Mouse (Mus musculus): ENCODE measurements around the gene Sf3a1. TPM values are rescaled to one million over a fixed set of nuclear protein-coding genes. Genes with fewer than 3 reads are reported as not detected.
"Not testable (repeated sequence)": the region's sequence is repeated elsewhere in the genome, so short reads cannot be mapped to it uniquely, and the experiment has no call there.

Gene Sf3a1
- total RNA-seq, 2 experiments from 2014 or later, result 43.6 to 60.1 TPM

- not testable (repeated sequence) for DNase-seq
Measured at GRCm38 (mm10) chr11:4185480-4185879, 25.3 kb downstream of the Sf3a1 start.

- peak; percentile 99 to 100 for DNase-seq
Measured at GRCm38 (mm10) chr11:4186486-4187317, 26.6 kb downstream of the Sf3a1 start, which contains the start of gene Tbc1d10a. Gene Tbc1d10a, plus strand, starts transcription at chr11:4186789.

- DNase-seq, result no peak
Measured at GRCm38 (mm10) chr11:4187318-4187700, 27.2 kb downstream of the Sf3a1 start.

GRCm38 (mm10) chr11:4189182-4189581 lies 29.0 kb downstream of the Sf3a1 start:
- no peak for DNase-seq

GRCm38 (mm10) chr11:4190677-4191076 lies 30.5 kb downstream of the Sf3a1 start:
- DNase-seq, result peak in 1 of 2 experiments; percentile 34

- no peak for DNase-seq
Measured at GRCm38 (mm10) chr11:4192757-4193156, 32.6 kb downstream of the Sf3a1 start.

- no peak for DNase-seq
Measured at GRCm38 (mm10) chr11:4193420-4193819, 33.3 kb downstream of the Sf3a1 start.

- no peak for DNase-seq
Measured at GRCm38 (mm10) chr11:4195597-4196031, 35.5 kb downstream of the Sf3a1 start.

- no peak for DNase-seq
Measured at GRCm38 (mm10) chr11:4196636-4197035, 36.5 kb downstream of the Sf3a1 start.

GRCm38 (mm10) chr11:4197691-4198090 lies 37.5 kb downstream of the Sf3a1 start:
- DNase-seq, result peak; percentile 60 to 69

GRCm38 (mm10) chr11:4201981-4202700 lies 42.0 kb downstream of the Sf3a1 start:
- DNase-seq, result no peak

GRCm38 (mm10) chr11:4202995-4203704 lies 43.0 kb downstream of the Sf3a1 start:
- DNase-seq, result no peak

- DNase-seq, result peak; percentile 74 to 81
Measured at GRCm38 (mm10) chr11:4203705-4204074, 43.5 kb downstream of the Sf3a1 start.

GRCm38 (mm10) chr11:4205097-4205655 lies 45.0 kb downstream of the Sf3a1 start:
- no peak for DNase-seq

GRCm38 (mm10) chr11:4205951-4206350 lies 45.8 kb downstream of the Sf3a1 start:
- DNase-seq, result no peak

GRCm38 (mm10) chr11:4206563-4206962 lies 46.4 kb downstream of the Sf3a1 start:
- no peak for DNase-seq

- DNase-seq, result no peak
Measured at GRCm38 (mm10) chr11:4207655-4208054, 47.5 kb downstream of the Sf3a1 start.

- no peak for DNase-seq
Measured at GRCm38 (mm10) chr11:4209556-4209955, 49.4 kb downstream of the Sf3a1 start.

GRCm38 (mm10) chr11:4210786-4211185 lies 50.6 kb downstream of the Sf3a1 start:
- DNase-seq, result peak; percentile 40 to 50

GRCm38 (mm10) chr11:4213107-4213506 lies 53.0 kb downstream of the Sf3a1 start:
- DNase-seq, result peak; percentile 55

GRCm38 (mm10) chr11:4214572-4214971 lies 54.4 kb downstream of the Sf3a1 start:
- DNase-seq, result no peak

GRCm38 (mm10) chr11:4215061-4215460 lies 54.9 kb downstream of the Sf3a1 start:
- DNase-seq, result no peak

All from adrenal gland, postnatal 36 days (tissue).